Mouse (Mus musculus): ENCODE results near the gene Ppp2r5e.

DNA sequence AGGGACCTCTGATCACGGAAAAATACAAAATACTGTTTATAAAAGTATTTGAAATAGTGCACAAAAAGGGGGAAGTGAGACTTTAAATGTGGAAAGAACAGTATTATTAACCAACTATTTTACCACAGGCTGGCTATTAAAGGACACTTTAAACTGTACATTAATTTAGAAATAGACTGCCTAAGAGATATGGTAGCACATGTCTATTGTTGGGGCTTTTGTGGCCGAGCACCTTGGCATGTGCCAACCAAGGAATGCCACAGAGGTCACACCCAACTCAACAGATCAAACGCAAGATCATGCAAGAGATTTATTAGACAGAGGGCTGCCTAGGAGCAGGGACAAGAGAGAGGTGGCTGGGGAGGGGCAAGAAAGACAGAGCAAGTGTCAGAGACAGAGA lies 41.1 kb upstream of the Ppp2r5e start:
- TF ChIP-seq EP300 (IDR thresholded peaks at IDR 0.05; ENCODE audit: low read depth) (no peak), CTCF (IDR thresholded peaks at IDR 0.05; ENCODE audit: low read depth) (no peak)
